Mouse (Mus musculus) adrenal gland, adult 8-10 months (tissue): ENCODE results near the gene Gpr26. TPM values are rescaled to one million over a fixed set of nuclear protein-coding genes. Genes with fewer than 3 reads are reported as not detected.

Experiments
- DNase-seq: peaks from one replicate; pipeline ENCODE4 v3.0.0; 2022
- total RNA-seq, 4 experiments: library from RNA; stranded (reverse); gene quantifications; 2 replicates each; pipeline ENCODE4 v1.2.4; 2022

Gpr26 gene
- total RNA-seq, result under 1 TPM; 0.03 TPM

- DNase-seq, result no peak
Measured at GRCm38 (mm10) chr7:131966023-131966915, at the start of gene Gpr26. TSS of gene Gpr26 (plus strand) at chr7:131966460.

GRCm38 (mm10) chr7:131917384-131917783 is 48.9 kb upstream of the Gpr26 start:
- no peak for DNase-seq

GRCm38 (mm10) chr7:131927288-131928050 is 38.8 kb upstream of the Gpr26 start:
- DNase-seq, result no peak

- no peak for DNase-seq
Measured at GRCm38 (mm10) chr7:131937611-131938010, 28.6 kb upstream of the Gpr26 start.

- no peak for DNase-seq
Measured at GRCm38 (mm10) chr7:131951131-131951530, 15.1 kb upstream of the Gpr26 start.

GRCm38 (mm10) chr7:131953402-131953801 is 12.9 kb upstream of the Gpr26 start:
- no peak for DNase-seq

GRCm38 (mm10) chr7:131958705-131959104 is 7.6 kb upstream of the Gpr26 start:
- DNase-seq, result no peak

GRCm38 (mm10) chr7:131960551-131960950 is 5.7 kb upstream of the Gpr26 start:
- DNase-seq, result peak; percentile 7

- no peak for DNase-seq
Measured at GRCm38 (mm10) chr7:131966916-131967494, 745 bp downstream of the Gpr26 start.

GRCm38 (mm10) chr7:131970255-131970654 is 4.0 kb downstream of the Gpr26 start:
- no peak for DNase-seq

- no peak for DNase-seq
Measured at GRCm38 (mm10) chr7:131975867-131976266, 9.6 kb downstream of the Gpr26 start.

GRCm38 (mm10) chr7:131978609-131979008 is 12.3 kb downstream of the Gpr26 start:
- DNase-seq, result no peak

- DNase-seq, result no peak
Measured at GRCm38 (mm10) chr7:131989056-131989455, 22.8 kb downstream of the Gpr26 start.

GRCm38 (mm10) chr7:131992226-131992625 is 26.0 kb downstream of the Gpr26 start:
- DNase-seq, result no peak

- DNase-seq, result no peak
Measured at GRCm38 (mm10) chr7:131992873-131993272, 26.6 kb downstream of the Gpr26 start.

- no peak for DNase-seq
Measured at GRCm38 (mm10) chr7:132005996-132006696, 39.9 kb downstream of the Gpr26 start.

- no peak for DNase-seq
Measured at GRCm38 (mm10) chr7:132009002-132009401, 42.7 kb downstream of the Gpr26 start.

- no peak for DNase-seq
Measured at GRCm38 (mm10) chr7:132012969-132013679, 46.9 kb downstream of the Gpr26 start.

- no peak for DNase-seq
Measured at GRCm38 (mm10) chr7:132013970-132014369, 47.7 kb downstream of the Gpr26 start.

- no peak for DNase-seq
Measured at GRCm38 (mm10) chr7:132015193-132015592, 48.9 kb downstream of the Gpr26 start.

GRCm38 (mm10) chr7:132015933-132016332 is 49.7 kb downstream of the Gpr26 start:
- DNase-seq, result no peak

- DNase-seq, result no peak
Measured at GRCm38 (mm10) chr7:132025591-132025990, 59.3 kb downstream of the Gpr26 start.
